Mouse (Mus musculus): Measurements from ENCODE around the gene Sbno1.

GRCm38 (mm10) chr5:124352141-124352920 is 73.5 kb downstream of the Sbno1 start:
- TF ChIP-seq CTCF (IDR thresholded peaks at IDR 0.05; ENCODE audit: low read depth) (0 out of 2 replicates have a peak, but pooled peaks have one; percentile 22), EP300 (IDR thresholded peaks at IDR 0.05; ENCODE audit: low read depth) (no peak)

All from liver, postnatal 0 days (tissue).